Mouse (Mus musculus): ENCODE measurements around the gene Slc12a5.

The Slc12a5 gene

DNA sequence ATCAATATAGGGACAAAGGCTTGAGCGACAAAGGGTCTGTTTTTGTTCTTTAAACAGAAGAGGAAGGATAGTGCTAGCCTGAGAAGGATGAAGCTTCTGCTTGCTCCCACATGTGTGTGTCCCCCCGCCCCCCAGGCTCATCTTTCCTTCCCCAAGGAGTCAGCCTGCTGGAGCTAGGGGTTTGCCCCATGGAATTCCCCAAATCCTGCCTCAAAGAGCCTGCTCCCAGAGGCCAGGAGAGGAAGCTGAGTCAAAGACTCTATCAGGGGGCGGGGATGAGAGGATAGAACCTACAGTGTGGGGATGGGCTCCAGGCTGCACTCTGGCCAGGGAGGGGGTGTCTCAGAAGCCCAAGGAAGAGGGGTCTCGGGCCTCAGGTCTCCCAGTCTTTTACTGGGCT, 13.1 kb upstream of the Slc12a5 start:
- in situ Hi-C loops (cut with MboI, MseI): no loop called here

DNA sequence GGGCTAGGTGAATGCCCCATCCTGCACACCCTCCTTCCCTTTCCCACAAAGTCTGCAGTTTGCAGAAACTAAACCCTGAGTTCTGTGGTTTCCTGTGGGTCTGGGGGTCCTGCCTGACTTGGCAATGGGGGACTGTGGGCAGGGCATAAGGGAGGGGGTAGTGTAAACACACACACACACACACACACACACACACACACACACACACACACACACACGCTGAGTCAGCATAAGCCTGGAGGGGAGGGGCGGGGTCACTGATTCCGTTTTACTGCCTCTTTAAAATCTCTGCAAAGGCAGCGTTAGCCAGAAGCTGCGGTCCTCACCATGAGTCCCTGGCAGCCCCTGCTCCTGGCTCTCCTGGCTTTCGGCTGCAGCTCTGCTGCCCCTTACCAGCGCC, 12.7 kb upstream of the Slc12a5 start:
- in situ Hi-C loops (cut with MboI, MseI): no loop called here

DNA sequence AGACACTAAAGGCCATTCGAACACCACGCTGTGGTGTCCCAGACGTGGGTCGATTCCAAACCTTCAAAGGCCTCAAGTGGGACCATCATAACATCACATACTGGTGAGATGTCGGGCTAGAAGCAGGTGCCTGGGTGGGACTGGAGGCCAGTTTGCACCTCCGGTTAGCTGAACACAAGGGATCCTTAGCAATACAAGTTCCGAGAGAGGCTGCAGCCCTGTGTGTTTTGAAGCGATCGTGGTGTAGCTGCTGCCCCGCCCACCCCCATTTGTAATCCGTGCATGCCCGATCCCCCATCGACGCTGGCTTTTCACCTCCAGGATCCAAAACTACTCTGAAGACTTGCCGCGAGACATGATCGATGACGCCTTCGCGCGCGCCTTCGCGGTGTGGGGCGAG, 11.6 kb upstream of the Slc12a5 start:
- in situ Hi-C loops (cut with MboI, MseI): no loop called here

DNA sequence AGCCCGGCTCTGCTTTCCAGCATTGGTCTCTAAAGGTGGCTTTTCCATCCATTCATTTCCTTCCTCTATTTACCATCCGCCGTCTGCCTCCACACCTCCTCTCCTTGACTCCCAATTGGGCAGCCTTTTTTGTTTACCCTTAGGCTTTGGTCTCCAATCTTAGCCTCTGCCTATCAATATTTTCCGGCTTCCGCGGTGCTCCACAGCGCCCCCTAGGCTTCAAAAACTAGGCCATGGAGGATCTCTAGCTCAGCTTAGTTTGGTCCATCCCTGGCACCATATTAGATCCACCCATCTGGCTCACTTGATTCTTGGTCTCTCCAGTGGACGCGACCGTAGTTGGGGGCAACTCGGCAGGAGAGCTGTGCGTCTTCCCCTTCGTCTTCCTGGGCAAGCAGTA, 10.1 kb upstream of the Slc12a5 start:
- in situ Hi-C loops (cut with MboI, MseI): loop anchor here (10.0 kb wide), 1 partner anchor 114 kb away; no protein-coding TSS in a partner anchor

DNA sequence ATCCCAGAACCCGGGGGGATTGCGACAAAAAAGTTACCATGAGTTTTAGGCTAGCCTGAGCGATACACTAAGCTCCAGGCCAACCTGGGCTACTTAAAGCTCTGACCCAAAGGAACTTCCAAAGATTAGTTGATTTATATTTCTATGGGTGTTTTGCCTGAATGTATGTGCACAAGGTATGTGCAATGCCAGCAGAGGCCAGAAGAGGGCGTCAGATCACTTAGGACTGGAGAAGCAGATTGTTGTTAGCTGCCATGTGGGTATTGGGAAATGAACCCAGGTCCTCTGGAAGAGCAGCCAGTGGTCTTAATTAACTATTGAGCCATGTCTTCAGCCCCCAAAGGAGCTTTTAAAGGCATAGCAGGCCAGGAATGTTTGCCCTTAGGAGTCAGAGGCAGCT, 8.9 kb upstream of the Slc12a5 start:
- in situ Hi-C loops (cut with MboI, MseI): loop anchor here (10.0 kb wide), 1 partner anchor 113 kb away; no protein-coding TSS in a partner anchor

DNA sequence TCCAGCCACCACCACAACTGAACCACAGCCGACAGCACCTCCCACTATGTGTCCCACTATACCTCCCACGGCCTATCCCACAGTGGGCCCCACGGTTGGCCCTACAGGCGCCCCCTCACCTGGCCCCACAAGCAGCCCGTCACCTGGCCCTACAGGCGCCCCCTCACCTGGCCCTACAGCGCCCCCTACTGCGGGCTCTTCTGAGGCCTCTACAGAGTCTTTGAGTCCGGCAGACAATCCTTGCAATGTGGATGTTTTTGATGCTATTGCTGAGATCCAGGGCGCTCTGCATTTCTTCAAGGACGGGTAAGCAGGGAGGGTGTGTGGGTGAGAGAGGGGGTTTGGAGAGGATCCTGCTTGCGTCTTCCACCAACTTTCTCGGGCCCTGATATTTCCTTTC, 8.2 kb upstream of the Slc12a5 start:
- in situ Hi-C loops (cut with MboI, MseI): loop anchor here (10.0 kb wide), 1 partner anchor 112 kb away; no protein-coding TSS in a partner anchor

DNA sequence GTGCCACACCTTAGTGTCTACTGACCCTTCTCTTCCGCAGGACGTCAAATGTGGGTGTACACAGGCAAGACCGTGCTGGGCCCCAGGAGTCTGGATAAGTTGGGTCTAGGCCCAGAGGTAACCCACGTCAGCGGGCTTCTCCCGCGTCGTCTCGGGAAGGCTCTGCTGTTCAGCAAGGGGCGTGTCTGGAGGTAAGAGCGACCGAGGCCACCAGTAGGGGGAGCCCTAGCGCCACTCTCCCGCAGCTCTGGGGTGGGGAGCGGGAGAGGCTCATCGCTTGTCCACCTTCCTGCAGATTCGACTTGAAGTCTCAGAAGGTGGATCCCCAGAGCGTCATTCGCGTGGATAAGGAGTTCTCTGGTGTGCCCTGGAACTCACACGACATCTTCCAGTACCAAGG, 7.4 kb upstream of the Slc12a5 start:
- in situ Hi-C loops (cut with MboI, MseI): loop anchor here (10.0 kb wide), 1 partner anchor 112 kb away; no protein-coding TSS in a partner anchor

DNA sequence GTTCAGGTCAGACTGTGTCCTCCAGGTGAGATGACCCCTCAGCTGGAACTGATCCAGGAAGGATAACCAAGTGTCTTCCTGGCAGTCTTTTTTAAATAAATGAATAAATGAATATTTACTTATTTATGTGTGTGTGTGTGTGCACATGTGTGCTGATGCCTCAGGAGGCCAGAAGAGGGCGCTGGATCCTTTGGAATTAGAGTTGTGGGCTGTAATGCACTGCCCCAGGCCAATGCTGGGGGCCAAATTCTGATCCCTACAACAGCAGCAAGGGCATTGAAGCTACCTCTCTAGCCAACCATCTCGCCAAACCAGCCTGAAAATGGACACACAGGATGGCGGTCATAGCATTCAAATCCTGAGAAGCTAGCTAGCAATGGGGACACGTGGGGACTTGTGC, 4.9 kb upstream of the Slc12a5 start:
- in situ Hi-C loops (cut with MboI, MseI): loop anchor here (10.0 kb wide), 1 partner anchor 109 kb away; no protein-coding TSS in a partner anchor

DNA sequence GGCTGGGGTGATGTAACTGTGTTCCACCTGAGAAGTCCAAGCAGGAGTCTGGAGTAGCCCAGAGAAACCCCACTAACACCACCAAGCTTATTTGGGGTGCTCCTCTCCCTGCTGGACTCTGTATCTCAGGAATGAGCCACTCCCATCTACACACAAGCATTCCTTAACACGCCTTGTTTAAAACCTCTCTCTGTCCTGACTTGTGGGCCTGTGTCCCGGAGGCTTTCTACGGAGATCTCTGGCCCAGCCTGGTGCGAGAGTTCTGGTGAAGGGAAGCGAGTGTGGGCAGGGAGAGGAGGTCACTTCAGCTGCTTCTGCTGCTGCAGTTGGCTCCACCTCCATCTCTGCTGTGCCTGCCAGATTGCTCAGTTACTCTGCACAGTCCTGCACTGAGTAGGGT, 4.4 kb upstream of the Slc12a5 start:
- in situ Hi-C loops (cut with MboI, MseI): loop anchor here (10.0 kb wide), 1 partner anchor 109 kb away; no protein-coding TSS in a partner anchor

DNA sequence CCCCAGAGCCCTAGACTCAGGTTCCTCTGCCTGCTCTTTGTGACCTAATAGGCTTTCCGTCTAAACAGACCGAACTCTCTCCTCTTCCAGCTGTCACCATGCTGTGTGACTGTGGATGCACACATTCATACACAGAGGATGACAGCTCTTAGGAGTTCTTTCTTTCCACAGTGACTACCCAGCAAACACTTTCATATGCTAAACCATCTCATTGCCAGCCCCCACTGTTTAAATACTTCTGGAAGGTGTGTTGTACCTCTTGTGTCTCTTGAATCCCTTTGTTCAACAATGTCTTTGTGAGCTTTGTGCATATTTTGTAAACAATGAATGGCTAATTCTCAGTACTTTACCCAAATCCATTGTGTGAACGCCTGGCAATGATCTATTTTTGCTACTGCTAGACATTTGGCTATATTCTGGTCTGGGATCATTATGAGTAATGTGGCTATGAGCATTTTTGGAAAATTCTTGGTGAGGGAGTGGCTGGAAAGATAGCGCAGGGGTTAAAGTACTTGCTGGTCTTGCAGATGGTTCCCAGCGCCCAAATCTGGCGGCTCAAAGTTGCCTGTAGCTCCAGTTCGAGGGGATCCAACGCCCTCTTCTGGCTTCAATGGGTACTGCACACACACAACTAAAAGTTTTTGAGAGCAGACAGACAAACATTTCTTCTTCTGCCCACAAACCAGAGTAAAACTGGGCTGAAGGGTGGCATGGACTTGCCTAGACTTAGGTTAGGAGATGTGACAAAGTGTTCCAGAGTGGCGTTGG, 2.9 kb upstream of the Slc12a5 start:
- in situ Hi-C loops (cut with MboI, MseI): loop anchor here (10.0 kb wide), 1 partner anchor 107 kb away; no protein-coding TSS in a partner anchor

DNA sequence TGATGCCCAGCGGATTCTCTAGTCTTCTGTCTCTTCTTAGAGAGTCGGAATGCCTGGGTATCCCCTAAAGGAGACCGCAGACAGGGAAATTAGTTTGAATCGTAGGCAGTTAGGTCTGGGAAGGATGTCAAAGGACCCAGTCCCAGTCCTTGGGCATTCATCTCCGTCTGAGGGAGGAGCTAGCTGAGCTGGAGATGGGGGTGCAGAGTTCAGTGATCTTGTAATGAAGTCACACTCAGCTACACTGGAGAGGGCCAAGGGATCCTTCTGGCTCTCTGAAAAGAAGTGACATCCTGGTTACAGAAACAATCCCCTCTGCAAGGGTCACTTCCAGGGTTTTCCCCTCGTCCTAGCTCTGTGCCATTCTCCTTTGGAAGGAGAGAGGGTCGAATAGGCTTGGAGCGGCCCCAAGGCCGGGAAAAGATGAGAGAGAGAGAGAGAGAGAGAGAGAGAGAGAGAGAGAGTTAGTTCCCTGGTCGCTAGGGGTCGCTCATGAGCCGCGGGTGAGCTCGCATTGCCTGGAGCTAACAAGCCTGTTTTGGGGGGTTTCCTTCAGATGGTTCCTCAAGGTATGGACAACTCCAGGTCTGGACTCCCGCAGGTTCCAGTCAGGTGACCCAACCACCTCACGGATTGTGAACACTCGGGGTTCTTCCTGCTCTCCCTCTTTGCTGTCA, 1.0 kb downstream of the Slc12a5 start:
- in situ Hi-C loops (cut with MboI, MseI): no loop called here

DNA sequence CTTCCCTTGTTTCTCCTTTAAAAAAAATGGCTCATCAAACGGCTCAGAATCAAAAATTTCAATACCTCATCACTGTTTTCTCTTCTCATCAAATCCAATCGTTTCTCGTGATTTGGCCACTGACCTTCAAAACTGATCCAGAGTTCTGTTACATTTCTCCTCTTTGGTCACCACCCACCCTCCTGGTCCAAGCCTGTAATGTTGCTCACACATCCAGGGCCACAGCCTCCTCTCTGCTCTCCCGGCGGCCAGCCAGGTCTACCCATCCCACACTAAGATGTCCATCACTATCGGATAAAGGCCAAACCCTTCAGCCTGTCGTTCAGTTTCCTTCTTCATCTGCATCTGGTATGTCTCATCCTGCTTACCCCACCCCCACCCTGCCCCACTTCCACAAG, 1.6 kb downstream of the Slc12a5 start:
- in situ Hi-C loops (cut with MboI, MseI): no loop called here

DNA sequence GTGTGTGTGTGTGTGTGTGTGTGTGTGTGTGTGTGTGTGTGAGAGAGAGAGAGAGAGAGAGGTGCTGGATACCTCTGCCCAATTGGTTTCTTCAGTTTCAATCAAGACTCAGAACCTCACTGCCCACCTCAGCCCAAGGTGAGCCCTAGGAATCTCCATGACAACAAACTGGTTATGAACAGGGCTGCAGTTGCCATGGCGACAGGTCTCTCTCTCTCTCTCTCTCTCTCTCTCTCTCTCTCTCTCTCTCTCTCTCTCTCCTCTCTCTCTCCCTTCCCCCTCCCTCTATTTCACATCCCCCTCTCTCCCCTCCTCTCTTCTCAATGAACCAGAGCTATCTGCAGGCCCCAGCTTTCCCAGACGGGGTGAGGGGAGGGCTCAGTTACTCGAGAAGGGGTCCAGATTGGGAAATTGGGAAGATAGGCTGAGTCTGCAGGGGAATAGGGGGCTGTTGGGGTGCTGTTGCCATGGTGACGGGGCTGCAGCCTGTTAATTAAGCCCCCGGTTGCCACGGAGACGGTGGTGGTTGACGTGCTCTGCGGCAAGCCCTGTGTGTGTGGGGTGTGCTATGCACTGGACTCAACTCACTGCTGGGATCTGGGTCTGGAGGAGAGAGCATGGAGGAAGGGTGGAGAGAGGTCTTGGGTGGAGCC, 3.8 kb downstream of the Slc12a5 start:
- in situ Hi-C loops (cut with MboI, MseI): no loop called here

DNA sequence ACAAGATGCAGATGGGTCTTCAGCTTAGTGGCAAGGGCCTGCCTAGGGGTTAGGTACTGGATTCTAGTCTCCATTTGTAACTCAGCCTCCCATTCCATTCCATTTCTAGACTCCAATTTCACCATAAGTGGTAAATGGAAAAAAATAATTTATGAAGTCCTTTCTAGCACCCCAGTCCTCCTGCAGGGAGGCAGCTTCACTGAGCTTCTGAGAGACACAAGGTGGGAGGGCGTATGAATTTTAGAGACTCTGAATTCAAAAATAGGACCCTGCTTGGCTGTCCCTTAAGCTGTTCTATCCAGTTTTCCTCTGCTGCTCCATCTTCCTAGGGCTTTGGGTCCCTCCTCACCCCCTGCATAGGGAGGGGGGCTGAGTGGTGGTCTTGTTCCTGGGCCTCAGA, 4.4 kb downstream of the Slc12a5 start:
- in situ Hi-C loops (cut with MboI, MseI): no loop called here

DNA sequence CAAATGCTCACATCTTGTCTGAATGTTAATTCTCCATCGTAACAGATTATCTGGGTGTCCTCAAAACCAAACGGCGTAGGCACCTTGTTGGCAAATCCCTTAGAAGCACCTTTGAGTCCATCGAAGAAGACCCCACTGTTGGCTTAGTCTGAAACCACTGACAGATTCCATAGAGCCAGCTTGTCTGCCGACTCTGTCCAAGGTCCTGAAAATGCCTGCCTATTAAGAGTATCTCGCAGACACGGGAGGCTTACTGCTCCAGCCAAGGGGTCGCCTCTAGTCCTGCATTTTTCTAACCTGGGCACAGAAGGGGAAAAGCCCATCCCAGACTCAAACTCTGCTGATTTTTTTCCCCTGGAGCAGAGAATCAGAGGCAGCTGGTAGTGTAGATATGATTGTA, 5.8 kb downstream of the Slc12a5 start:
- in situ Hi-C loops (cut with MboI, MseI): no loop called here

DNA sequence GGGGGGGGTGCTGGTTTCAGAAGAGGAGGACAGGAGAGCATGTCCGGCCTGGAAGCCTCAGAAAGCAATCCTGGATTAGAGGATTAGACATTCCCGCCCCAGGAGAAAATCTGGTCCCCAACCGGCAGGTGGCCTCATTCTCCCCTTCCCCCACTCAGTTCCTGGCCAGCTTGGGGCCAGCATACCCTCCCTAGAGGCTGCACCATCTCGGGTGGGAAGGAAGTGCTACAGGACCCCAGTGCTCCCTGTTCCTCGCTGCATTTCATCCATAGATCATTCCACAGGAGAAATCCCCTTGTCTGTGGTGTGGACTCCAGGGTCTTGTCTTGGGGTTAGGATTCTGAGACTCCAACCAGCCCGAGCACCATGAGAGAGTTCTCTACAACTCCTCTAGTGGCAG, 6.6 kb downstream of the Slc12a5 start:
- in situ Hi-C loops (cut with MboI, MseI): no loop called here

DNA sequence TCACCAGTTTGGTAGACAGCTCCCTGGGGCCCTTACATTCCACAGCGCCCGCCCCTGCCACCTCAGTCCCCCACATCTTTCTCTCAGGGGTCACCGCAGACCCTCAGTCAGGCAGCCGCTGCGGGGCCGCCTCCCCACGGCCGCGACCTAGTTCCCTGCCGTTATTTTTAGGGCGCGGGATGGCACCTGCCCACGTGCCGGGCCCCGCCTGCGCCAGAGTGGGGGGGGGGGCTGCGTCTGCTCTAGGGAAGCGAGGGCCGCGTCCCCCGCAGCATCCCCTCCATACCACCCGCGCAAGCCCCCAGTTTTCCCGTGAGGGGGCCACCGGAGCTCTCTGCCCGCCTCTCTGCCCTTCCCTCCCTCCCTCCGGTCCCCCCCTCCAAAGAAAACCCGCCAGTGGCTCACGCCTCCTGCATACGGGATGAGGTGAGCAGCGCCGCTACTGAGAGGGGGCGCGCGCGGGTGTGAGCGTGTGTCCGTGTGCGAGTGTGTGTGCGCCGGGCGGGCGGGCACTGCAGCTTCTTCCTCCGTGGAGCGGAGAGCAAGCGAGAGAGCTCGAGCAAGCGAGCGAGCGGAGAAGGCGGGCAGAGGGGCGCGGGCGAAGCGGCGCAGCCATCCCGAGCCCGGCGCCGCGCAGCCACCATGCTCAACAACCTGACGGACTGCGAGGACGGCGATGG, 7.3 kb downstream of the Slc12a5 start:
- in situ Hi-C loops (cut with MboI, MseI): no loop called here

DNA sequence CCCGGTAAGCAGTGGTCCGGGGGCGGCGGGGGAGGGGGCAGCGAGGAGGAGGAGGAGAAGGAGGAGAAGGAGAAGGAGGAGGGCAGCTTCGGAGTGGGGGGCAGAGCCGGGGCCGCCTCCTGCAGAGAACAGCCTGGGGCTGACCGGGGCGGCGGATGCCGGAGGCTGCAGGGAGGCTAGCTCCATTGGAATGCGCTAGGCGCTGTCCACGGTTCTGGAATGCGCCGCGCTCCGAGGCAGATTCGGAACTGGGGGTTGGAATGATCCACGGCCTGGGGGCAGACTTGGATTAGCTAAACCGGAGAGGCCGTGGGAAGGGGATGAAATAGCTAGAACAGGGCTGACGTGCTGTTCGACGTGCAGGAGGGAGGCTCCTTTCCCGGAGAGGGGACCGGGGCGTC, 7.8 kb downstream of the Slc12a5 start:
- in situ Hi-C loops (cut with MboI, MseI): no loop called here

DNA sequence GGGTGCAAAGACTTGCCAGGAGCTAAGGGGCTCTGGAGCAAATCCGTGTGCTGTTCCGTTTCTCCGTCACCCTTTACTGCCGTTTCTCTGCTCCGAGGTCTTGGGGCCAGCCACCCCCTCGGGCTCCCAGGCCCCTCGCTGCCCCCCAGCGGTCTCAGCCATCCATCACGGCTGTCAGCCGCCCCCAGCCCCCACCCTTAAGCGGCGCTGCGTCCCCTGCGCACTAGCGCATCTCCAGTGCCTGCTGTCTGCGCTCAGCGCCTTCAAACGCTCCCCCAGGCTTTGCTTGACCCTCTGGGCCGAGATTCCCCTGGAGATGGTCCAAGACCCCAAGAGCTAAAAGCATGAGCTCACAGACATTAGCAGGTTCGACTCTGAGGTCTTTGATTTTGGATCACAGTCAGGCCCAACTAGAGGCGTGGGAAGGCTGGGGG, 8.8 kb downstream of the Slc12a5 start:
- in situ Hi-C loops (cut with MboI, MseI): no loop called here

DNA sequence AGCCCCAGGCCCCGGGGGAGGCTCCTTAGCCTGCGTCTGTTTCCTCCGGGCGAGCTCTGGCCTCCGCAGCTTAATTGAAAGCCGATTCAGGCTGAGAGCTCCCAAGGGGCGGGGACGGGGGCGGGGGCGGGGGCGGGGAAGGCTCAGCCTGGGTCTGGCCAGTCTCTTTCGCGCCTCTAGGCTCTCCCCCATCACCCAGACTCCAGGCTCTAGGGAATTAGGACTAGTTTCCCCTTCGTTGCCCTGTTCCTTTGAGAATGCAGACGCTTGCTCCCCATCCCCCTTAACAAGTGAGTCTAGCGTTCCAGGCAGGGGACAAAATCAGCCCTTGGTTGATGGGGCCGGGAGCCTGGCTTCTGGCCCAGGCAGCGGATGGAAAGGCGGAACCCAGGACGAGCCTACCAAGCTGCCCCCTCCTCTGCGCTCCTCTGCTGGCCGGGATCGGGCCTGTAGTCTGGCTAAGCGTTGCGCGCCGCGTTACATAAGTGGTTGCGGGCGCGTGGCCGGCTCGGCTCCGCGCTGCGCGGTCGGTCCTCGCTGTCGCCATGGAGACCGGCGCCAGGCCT, 10.1 kb downstream of the Slc12a5 start:
- in situ Hi-C loops (cut with MboI, MseI): no loop called here

DNA sequence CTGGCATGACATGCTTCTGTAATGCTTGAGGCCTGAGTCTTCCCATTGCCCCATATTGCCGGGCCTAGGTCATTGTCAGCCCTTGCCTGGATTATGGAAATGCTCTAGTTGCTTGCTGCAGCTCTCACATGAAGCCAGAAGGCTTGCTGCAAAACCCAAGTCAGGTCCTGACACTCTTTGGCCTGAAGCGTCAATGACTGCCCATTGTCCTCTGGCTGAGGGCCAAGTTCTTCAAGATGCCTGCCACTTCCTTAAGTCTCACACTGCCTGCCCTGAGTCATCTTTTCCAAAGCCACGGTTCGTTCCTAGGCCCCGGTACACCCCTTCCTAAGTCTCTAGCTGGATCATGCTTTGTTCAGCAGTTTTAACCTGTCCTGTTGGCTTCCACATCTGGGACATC, 12.0 kb downstream of the Slc12a5 start:
- in situ Hi-C loops (cut with MboI, MseI): no loop called here

Measured in regulatory T cell (primary cell).